Mouse (Mus musculus) heart, embryonic 14.5 days (tissue): ENCODE measurements around the gene Actr1b. TPM values are rescaled to one million over a fixed set of nuclear protein-coding genes. Genes with fewer than 3 reads are reported as not detected.

Experiments used
- microRNA-seq: library from miRNA; unstranded; fragments of <30 nt; microRNA quantifications from one replicate; pipeline ENCODE4, GENCODE M21; 2016
- polyA plus RNA-seq: library from polyadenylated mRNA; unstranded; fragments of >200 nt; fragmentation: Nextera tagmentation; extraction: Ambion mirVana; gene quantifications from 2 replicates; pipeline ENCODE4 v1.2.1, GENCODE M21; 2014

The Actr1b gene
- polyA plus RNA-seq, 1 experiment from 2014 or later: 74.4 TPM

Small RNA genes lying within 50 kb of the gene (microRNA-seq; reads per million reads assigned to microRNA genes)
- gene Gm24133: not detected

Other genes starting within 250 kb of the Actr1b start
- 4.5 and 5.9 TPM in 2 replicates for gene Cnnm4, start 242.8 kb downstream of the Actr1b start, polyA plus RNA-seq
- 3.7 and 3.9 TPM in 2 replicates for gene Cnnm3, start 202.6 kb downstream of the Actr1b start, polyA plus RNA-seq
- gene Ankrd23, start 177.5 kb downstream of the Actr1b start, polyA plus RNA-seq: 18.9 and 19.4 TPM in 2 replicates
- gene Gm42417, start 175.0 kb downstream of the Actr1b start, polyA plus RNA-seq: not detected in 2 replicates
- gene Ankrd39, start 167.0 kb downstream of the Actr1b start, polyA plus RNA-seq: 27.2 and 29.0 TPM in 2 replicates
- 1.3 and 1.6 TPM in 2 replicates for gene Sema4c, start 156.1 kb downstream of the Actr1b start, polyA plus RNA-seq
- 1.8 and 3.1 TPM in 2 replicates for gene Fam178b, start 31.2 kb downstream of the Actr1b start, polyA plus RNA-seq
- 1,570 and 1,612 TPM in 2 replicates for gene Cox5b, start 23.0 kb downstream of the Actr1b start, polyA plus RNA-seq
- gene 4933424G06Rik, start 4.3 kb downstream of the Actr1b start, polyA plus RNA-seq: 0.18 TPM in 1 of 2 replicates, not detected in the other
- 0.20 and 0.23 TPM in 2 replicates for gene Zap70, start 47.4 kb upstream of the Actr1b start, polyA plus RNA-seq
- gene Tmem131, start 229.2 kb upstream of the Actr1b start, polyA plus RNA-seq: 9.5 and 10.0 TPM in 2 replicates